8 mouse cellular contexts compared by ENCODE assay signal in genomic region chr1:134829635-134830034, GRCm38 (mm10).
DNase-seq lines count a peak whose midpoint lies in the region; ATAC-seq and TF ChIP-seq lines count a peak whose summit lies in the region.

No protein-coding gene starts in this region.

- TF ChIP-seq CTCF in liver, postnatal 0 days (IDR thresholded peaks at IDR 0.05; ENCODE audit: low read depth): peak; percentile 64
- peak; percentile 67 for TF ChIP-seq CTCF in heart, postnatal 0 days (IDR thresholded peaks at IDR 0.05; ENCODE audit: low read depth)

- H3K36me3 ChIP-seq in liver, postnatal 0 days (replicated peaks; ENCODE audit: insufficient read depth, low read length): peaks cover 12% of the 10 kb centered on the region
- H3K36me3 ChIP-seq in heart, postnatal 0 days (replicated peaks; ENCODE audit: control insufficient read depth, insufficient read depth, low read length): peaks cover 15% of the 10 kb centered on the region
- peaks cover 10% of the 10 kb centered on the region for H3K36me3 ChIP-seq in forebrain, embryonic 16.5 days (ENCODE audit: control insufficient read depth, insufficient read depth)

- no peak overlapping the region for H3K27ac ChIP-seq in liver, postnatal 0 days (ENCODE audit: low read depth)
- H3K27ac ChIP-seq in heart, postnatal 0 days (ENCODE audit: low read depth): no peak overlapping the region
- no peak overlapping the region for H3K27ac ChIP-seq in forebrain, embryonic 16.5 days (ENCODE audit: low read length)

- no peak overlapping the region for H3K9ac ChIP-seq in liver, postnatal 0 days (replicated peaks)
- no peak overlapping the region for H3K9ac ChIP-seq in heart, postnatal 0 days (replicated peaks; ENCODE audit: low read depth, low read length)
- H3K9ac ChIP-seq in forebrain, embryonic 16.5 days (replicated peaks; ENCODE audit: low read depth, low read length): no peak overlapping the region

- H3K4me3 ChIP-seq in liver, postnatal 0 days (ENCODE audit: low read depth, low read length): no peak overlapping the region
- H3K4me3 ChIP-seq in heart, postnatal 0 days (ENCODE audit: low read depth, low read length): no peak overlapping the region
- no peak overlapping the region for H3K4me3 ChIP-seq in forebrain, embryonic 16.5 days (replicated peaks; ENCODE audit: low read length)

- TF ChIP-seq EP300 in liver, postnatal 0 days (IDR thresholded peaks at IDR 0.05; ENCODE audit: low read depth): no peak
- TF ChIP-seq EP300 in heart, postnatal 0 days (IDR thresholded peaks at IDR 0.05; ENCODE audit: low read depth): no peak

- no peak overlapping the region for H3K4me2 ChIP-seq in liver, postnatal 0 days (ENCODE audit: low read depth, low read length)
- no peak overlapping the region for H3K4me2 ChIP-seq in heart, postnatal 0 days (ENCODE audit: low read depth, low read length)
- no peak overlapping the region for H3K4me2 ChIP-seq in forebrain, embryonic 16.5 days (ENCODE audit: low read length)

- H3K9me3 ChIP-seq in liver, postnatal 0 days (ENCODE audit: low read length): no peaks in the 10 kb centered on the region
- no peaks in the 10 kb centered on the region for H3K9me3 ChIP-seq in heart, postnatal 0 days (replicated peaks; ENCODE audit: control insufficient read depth, low read length)
- H3K9me3 ChIP-seq in forebrain, embryonic 16.5 days (ENCODE audit: control insufficient read depth, low read length): no peaks in the 10 kb centered on the region

- peak; percentile 32 for DNase-seq in adrenal gland, adult 2 months
- no peak for DNase-seq in adrenal gland, postnatal 4 days (ENCODE audit: low spot score in 2 of 2)
- DNase-seq in liver, postnatal 0 days: no peak
- DNase-seq in liver: no peak
- peak; percentile 74 for DNase-seq in heart, postnatal 0 days (ENCODE audit: low spot score)
- DNase-seq in mesoderm, embryonic 11.5 days (ENCODE audit: low read depth, low spot score): peak; percentile 22
- DNase-seq in spleen, postnatal 14 days (ENCODE audit: low spot score in 2 of 2): no peak

- no peak for ATAC-seq in liver, postnatal 0 days
- ATAC-seq in heart, postnatal 0 days (ENCODE audit: insufficient read depth, low read depth): peak; percentile 49; the same call in 1 of the 2 replicates
- no peak for ATAC-seq in forebrain, embryonic 16.5 days

- no peaks in the 10 kb centered on the region for H3K27me3 ChIP-seq in liver, postnatal 0 days (ENCODE audit: insufficient read depth, low read length)
- no peaks in the 10 kb centered on the region for H3K27me3 ChIP-seq in heart, postnatal 0 days (ENCODE audit: control insufficient read depth, insufficient read depth, low read length)
- no peaks in the 10 kb centered on the region for H3K27me3 ChIP-seq in forebrain, embryonic 16.5 days (replicated peaks; ENCODE audit: control insufficient read depth, insufficient read depth, low read length)

- no peaks in the 10 kb centered on the region for H3K4me1 ChIP-seq in liver, postnatal 0 days (ENCODE audit: insufficient read depth)
- H3K4me1 ChIP-seq in heart, postnatal 0 days (ENCODE audit: control insufficient read depth, insufficient read depth): 0 out of 2 replicates have a peak, but pooled peaks cover 4% of the 10 kb centered on the region
- H3K4me1 ChIP-seq in forebrain, embryonic 16.5 days (replicated peaks; ENCODE audit: control insufficient read depth, insufficient read depth, low read length): no peaks in the 10 kb centered on the region

- WGBS in liver, postnatal 0 days (ENCODE audit: insufficient replicate concordance): 68% methylated on average over 4 of the region's 4 CpGs
- 38% methylated on average over 4 of the region's 4 CpGs for WGBS in heart, postnatal 0 days
- WGBS in forebrain, embryonic 16.5 days: 64% methylated on average over 4 of the region's 4 CpGs

Comparison
In these comparisons a context has a peak if more than half of its experiments do, and no peak if none do; other contexts are left out.
1. DNase-seq: peak in adrenal gland, adult 2 months (single experiment), heart, postnatal 0 days (single experiment) and mesoderm, embryonic 11.5 days (single experiment); none in adrenal gland, postnatal 4 days (0 of 2), liver, postnatal 0 days (single experiment), liver (single experiment) and spleen, postnatal 14 days (0 of 2).